Mouse (Mus musculus) testis, adult 2 months (tissue): Measurements from ENCODE around the gene Plcb2.

Source experiments
- CTCF ChIP-seq: fragments of 200-500 bp; IDR thresholded peaks from 2 replicates; pipeline ENCODE4 v1.5.1; 2012; ENCODE audit warnings: low read depth, mild to moderate bottlenecking, inconsistent platforms, low read length, moderate library complexity; ENCODE audit not compliant: control insufficient read depth, insufficient read depth, insufficient replicate concordance
- POLR2A ChIP-seq: fragments of 200-500 bp; IDR thresholded peaks from 2 replicates; pipeline ENCODE4 v1.6.1; 2012; ENCODE audit warnings: low read depth, mild to moderate bottlenecking, inconsistent platforms, low read length, moderate library complexity; ENCODE audit not compliant: control insufficient read depth

- TF ChIP-seq CTCF (no peak), POLR2A (no peak)
Observed at GRCm38 (mm10) chr2:118676839-118677741, 51.1 kb downstream of the Plcb2 start.
